Mouse (Mus musculus): ENCODE data around the gene Atp8b2. TPM values are rescaled to one million over a fixed set of nuclear protein-coding genes. Genes with fewer than 3 reads are reported as not detected.

Atp8b2 gene
- polyA plus RNA-seq (2014; fragmentation: Illumina TruSeq; extraction: RNeasy Lipid Tissue Mini Kit (QIAGEN cat#74804); ENCODE audit: insufficient read depth, low read depth, low replicate concordance): 9.1 TPM

GRCm38 (mm10) chr3:89963221-89963763 lies at the start of gene Atp8b2:
TSS of gene Atp8b2 (minus strand) at chr3:89963508.

GRCm38 (mm10) chr3:89998612-89999054 lies 35.3 kb upstream of the Atp8b2 start, which contains the start of gene Hax1:
TSS of gene Hax1 (minus strand) at chr3:89998780.

GRCm38 (mm10) chr3:89912543-89913391 lies 50.5 kb downstream of the Atp8b2 start, which contains the start of gene Il6ra:
TSS of gene Il6ra (minus strand) at chr3:89913196.

Other genes starting within 250 kb of the Atp8b2 start
- 13.7 TPM for gene Adar, start 248.5 kb downstream of the Atp8b2 start, polyA plus RNA-seq (2014; fragmentation: Illumina TruSeq; extraction: RNeasy Lipid Tissue Mini Kit (QIAGEN cat#74804); ENCODE audit: insufficient read depth, low read depth, low replicate concordance)
- gene Chrnb2, start 198.9 kb downstream of the Atp8b2 start, polyA plus RNA-seq (2014; fragmentation: Illumina TruSeq; extraction: RNeasy Lipid Tissue Mini Kit (QIAGEN cat#74804); ENCODE audit: insufficient read depth, low read depth, low replicate concordance): 0.24 TPM
- 61.0 TPM for gene Ube2q1, start 189.9 kb downstream of the Atp8b2 start, polyA plus RNA-seq (2014; fragmentation: Illumina TruSeq; extraction: RNeasy Lipid Tissue Mini Kit (QIAGEN cat#74804); ENCODE audit: insufficient read depth, low read depth, low replicate concordance)
- gene She, start 132.1 kb downstream of the Atp8b2 start, polyA plus RNA-seq (2014; fragmentation: Illumina TruSeq; extraction: RNeasy Lipid Tissue Mini Kit (QIAGEN cat#74804); ENCODE audit: insufficient read depth, low read depth, low replicate concordance): 11.7 TPM
- 9.3 TPM for gene Il6ra, start 50.3 kb downstream of the Atp8b2 start, polyA plus RNA-seq (2014; fragmentation: Illumina TruSeq; extraction: RNeasy Lipid Tissue Mini Kit (QIAGEN cat#74804); ENCODE audit: insufficient read depth, low read depth, low replicate concordance)
- 68.6 TPM for gene Hax1, start 35.3 kb upstream of the Atp8b2 start, polyA plus RNA-seq (2014; fragmentation: Illumina TruSeq; extraction: RNeasy Lipid Tissue Mini Kit (QIAGEN cat#74804); ENCODE audit: insufficient read depth, low read depth, low replicate concordance)
- 91.0 TPM for gene 4933434E20Rik, start 88.1 kb upstream of the Atp8b2 start, polyA plus RNA-seq (2014; fragmentation: Illumina TruSeq; extraction: RNeasy Lipid Tissue Mini Kit (QIAGEN cat#74804); ENCODE audit: insufficient read depth, low read depth, low replicate concordance)
- gene Ubap2l, start 89.1 kb upstream of the Atp8b2 start, polyA plus RNA-seq (2014; fragmentation: Illumina TruSeq; extraction: RNeasy Lipid Tissue Mini Kit (QIAGEN cat#74804); ENCODE audit: insufficient read depth, low read depth, low replicate concordance): 27.3 TPM
- 250 TPM for gene Tpm3, start 109.1 kb upstream of the Atp8b2 start, polyA plus RNA-seq (2014; fragmentation: Illumina TruSeq; extraction: RNeasy Lipid Tissue Mini Kit (QIAGEN cat#74804); ENCODE audit: insufficient read depth, low read depth, low replicate concordance)
- 0.12 TPM for gene Nup210l, start 140.6 kb upstream of the Atp8b2 start, polyA plus RNA-seq (2014; fragmentation: Illumina TruSeq; extraction: RNeasy Lipid Tissue Mini Kit (QIAGEN cat#74804); ENCODE audit: insufficient read depth, low read depth, low replicate concordance)